Mouse (Mus musculus) ZHBTc4 (cell line): ENCODE data around the gene Hba-a1.
"Not testable (repeated sequence)": the region's sequence is repeated elsewhere in the genome, so short reads cannot be mapped to it uniquely, and the experiment has no call there.

Source experiments
- DNase-seq: peaks from one replicate; pipeline ENCODE4 v3.0.0-alpha.2; 2011; ENCODE audit warnings: low read depth, low spot score

Gene Hba-a1

DNA sequence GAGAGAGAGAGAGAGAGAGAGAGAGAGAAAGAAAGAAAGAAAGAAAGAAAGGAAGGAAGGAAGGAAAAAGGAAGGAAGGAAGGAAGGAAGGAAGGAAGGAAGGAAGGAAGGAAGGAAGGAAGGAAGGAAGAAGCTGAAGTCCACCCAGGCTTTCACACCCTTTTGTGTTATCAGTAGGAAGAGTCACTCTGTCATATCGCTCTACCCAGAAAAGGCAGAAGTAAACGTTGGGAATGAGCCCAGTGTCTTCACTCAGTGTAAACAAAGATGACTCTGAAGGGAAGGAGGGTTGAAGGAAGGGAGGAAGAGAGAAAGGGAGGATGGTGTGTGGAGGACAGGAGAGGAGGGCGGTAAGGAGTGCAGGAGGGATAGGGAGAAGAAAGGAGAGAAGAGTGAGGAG, 10.2 kb downstream of the Hba-a1 start:
- DNase-seq: not testable (repeated sequence)

- not testable (repeated sequence) for DNase-seq
Observed at GRCm38 (mm10) chr11:32296203-32296602, 12.9 kb downstream of the Hba-a1 start, which contains the start of gene Hba-a2. Hba-a2 (plus strand) TSS chr11:32296489.

GRCm38 (mm10) chr11:32297417-32297816, 14.1 kb downstream of the Hba-a1 start:
- not testable (repeated sequence) for DNase-seq

GRCm38 (mm10) chr11:32297866-32298531, 14.7 kb downstream of the Hba-a1 start:
- DNase-seq: no peak

DNA sequence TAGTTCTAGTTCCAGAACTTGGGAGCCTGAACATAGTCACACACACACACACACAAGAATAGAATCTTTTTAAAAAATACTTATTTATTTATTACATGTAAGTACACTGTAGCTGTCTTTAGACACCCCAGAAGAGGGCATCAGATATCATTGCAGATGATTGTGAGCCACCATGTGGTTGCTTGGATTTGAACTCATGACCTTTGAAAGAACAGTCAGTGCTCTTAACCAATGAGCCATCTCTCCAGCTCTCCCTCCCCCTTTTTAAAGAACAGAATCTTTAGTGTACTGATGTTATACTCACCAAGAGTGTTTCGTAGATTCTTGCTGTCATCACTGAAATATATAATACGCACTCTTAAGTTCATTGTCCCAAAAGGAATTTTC, 15.2 kb downstream of the Hba-a1 start:
- DNase-seq: no peak

- peak; percentile 65 for DNase-seq
Observed at GRCm38 (mm10) chr11:32299865-32300264, 16.6 kb downstream of the Hba-a1 start, which contains the start of gene Hbq1a. Hbq1a (plus strand) TSS chr11:32300069.

- peak; percentile 19 for DNase-seq
Observed at GRCm38 (mm10) chr11:32300279-32301267, 17.3 kb downstream of the Hba-a1 start.

DNA sequence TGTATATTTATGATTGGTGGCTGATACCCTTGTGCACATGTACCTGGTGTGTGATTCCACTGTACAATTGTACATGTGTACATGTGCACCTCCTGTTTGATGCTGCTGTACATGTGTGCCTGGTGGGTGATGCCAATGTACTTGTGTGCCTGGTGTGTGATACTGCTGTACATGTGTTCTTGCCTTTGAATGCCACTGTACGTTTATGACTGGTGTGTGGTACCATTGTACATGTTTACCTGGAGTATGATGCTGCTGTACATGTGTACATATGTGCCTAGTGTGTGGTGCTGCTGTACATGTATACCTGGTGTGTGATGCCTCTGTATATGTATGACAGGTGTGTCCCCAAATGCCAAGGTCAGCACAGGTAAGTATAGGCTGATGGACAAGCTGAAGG, 18.2 kb downstream of the Hba-a1 start:
- DNase-seq: no peak

DNA sequence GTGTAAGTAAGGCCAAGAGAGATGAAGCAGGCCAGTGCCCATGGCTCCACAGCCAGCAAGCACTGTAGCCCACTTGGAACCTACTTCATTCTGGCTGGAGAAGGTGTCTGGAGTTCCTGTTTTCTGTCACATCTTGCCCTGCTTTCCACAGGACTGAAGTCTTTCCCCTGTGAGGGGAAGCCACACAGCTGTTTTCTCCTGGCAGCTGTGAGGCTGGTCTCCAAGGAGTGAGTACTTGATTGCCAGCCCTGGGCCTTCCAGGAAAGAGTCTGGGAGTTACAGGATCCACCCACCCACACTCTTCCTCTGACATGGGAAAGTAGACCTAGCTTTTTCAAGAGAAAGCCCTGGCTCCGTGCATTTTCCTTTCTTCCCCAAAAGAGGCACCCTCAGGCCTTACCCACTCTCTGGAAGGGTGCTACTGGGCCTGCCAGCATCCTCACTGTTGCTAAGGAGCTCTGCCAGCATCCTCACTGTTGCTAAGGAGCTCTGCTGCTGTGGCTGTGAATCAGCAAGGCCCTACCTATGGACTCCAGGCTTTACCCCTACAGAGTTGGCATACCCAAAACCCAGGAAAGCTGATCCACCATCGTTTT, 19.6 kb downstream of the Hba-a1 start:
- DNase-seq: no peak

- no peak for DNase-seq
Observed at GRCm38 (mm10) chr11:32303455-32303854, 20.1 kb downstream of the Hba-a1 start.

GRCm38 (mm10) chr11:32307006-32307405, 23.7 kb downstream of the Hba-a1 start:
- DNase-seq: no peak

GRCm38 (mm10) chr11:32309446-32309845, 26.1 kb downstream of the Hba-a1 start:
- no peak for DNase-seq

DNA sequence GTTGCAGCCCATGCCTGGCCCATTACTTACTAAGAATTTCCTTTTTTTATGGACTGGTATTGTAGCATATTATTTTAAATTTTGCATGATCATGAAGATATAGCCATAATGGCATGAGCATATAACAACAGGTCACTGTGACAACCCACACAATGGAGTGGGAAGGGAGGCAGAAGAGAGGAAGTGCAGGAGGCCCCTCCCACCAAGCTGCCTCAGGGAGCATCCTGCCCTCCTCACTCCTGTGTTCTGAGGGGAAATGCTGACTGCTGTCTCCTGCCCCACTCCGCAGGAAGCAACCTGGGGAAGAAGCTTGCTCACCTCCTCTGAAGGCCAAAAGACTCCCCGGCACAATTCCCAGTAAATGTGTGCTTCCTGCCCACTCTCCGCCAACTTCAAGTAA, 26.6 kb downstream of the Hba-a1 start:
- DNase-seq: no peak

GRCm38 (mm10) chr11:32316009-32316408, 32.7 kb downstream of the Hba-a1 start:
- no peak for DNase-seq

DNA sequence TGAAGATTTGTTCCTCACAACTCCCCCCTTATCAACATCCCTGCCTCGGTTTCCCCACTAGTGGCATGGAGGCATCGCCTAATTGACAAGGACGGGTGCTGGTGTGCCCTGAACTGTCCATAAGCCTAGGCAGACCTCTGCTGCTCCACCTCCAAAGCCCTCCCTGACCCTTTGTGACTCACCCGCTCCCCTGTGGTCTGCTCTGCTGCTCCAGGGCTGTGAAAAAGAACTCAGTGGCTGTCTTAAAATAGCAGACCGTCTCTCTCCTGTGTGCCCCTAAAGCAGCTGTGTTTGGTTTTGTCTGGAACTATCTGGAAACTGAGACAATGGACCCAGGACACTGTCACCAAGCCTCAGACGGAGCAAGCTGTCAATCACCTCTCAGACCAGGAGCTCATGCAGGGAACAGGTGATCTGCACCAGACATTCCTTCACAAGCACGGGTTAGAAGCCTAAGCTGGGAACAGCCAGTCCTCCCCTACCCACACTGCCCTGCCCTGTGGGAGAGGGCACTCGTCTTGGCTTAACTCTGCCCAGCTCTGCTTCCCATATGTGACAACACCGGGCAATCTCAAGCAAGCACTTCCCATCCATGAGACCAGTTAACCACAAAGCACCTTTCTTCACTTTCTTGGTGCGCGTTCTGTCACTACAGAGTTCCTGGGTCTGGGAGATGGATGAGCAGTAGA, 37.3 kb downstream of the Hba-a1 start:
- DNase-seq: peak; percentile 70

DNA sequence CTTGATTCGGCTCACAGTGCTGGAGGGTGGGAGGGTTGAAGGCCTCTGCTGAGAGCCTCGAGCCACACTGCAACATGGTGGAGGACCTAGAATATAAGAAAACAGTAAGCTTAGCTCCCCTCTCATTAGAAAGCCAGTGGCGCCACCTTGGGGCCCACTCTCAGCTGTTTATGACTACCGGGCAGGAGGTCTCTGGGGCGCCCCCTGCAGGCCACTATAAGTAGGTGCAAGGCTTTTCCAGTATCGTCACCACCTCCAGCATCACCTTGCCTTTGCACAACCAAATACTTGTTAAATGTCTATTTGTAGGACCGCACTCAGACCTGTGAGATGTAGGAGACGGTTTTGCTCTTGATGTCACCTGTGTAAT, 37.9 kb downstream of the Hba-a1 start:
- peak; percentile 90 for DNase-seq

GRCm38 (mm10) chr11:32324609-32325008, 41.3 kb downstream of the Hba-a1 start:
- DNase-seq: peak; percentile 91

- no peak for DNase-seq
Observed at GRCm38 (mm10) chr11:32331075-32331474, 47.8 kb downstream of the Hba-a1 start.

GRCm38 (mm10) chr11:32331861-32332260, 48.5 kb downstream of the Hba-a1 start:
- DNase-seq: no peak

DNA sequence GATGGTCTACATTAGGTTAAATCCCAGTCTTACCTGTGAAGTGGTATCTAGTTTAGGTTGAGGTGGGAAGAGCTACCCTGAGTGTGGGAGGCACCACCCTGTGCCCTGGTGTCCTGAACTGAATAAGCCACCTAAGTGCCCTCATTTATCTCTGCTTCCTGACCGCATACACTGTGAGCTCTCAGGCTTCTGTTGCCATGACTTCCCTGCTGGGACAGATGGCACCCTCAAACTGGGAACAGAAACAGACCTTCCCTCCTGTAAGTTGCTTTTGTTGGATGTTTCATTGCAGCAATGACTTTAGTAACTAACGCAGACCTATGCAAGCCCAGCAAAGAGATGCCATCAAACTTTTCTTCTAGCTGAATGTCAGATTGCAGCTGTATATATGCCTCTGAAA, 49.9 kb downstream of the Hba-a1 start:
- no peak for DNase-seq
